Mouse (Mus musculus): ENCODE data around the gene Tpt1. TPM values are rescaled to one million over a fixed set of nuclear protein-coding genes. Genes with fewer than 3 reads are reported as not detected.
"Not testable (repeated sequence)": the region's sequence is repeated elsewhere in the genome, so short reads cannot be mapped to it uniquely, and the experiment has no call there.

The Tpt1 gene
- polyA plus RNA-seq, 1 experiment from 2014 or later = 883 TPM

- no peaks in the 10 kb centered on the region for H3K27me3 ChIP-seq (ENCODE audit: control insufficient read depth, insufficient read depth, low read length)
Observed at GRCm38 (mm10) chr14:75834739-75835381, 10.0 kb upstream of the Tpt1 start.

GRCm38 (mm10) chr14:75836579-75836978 is 8.3 kb upstream of the Tpt1 start:
- no peaks in the 10 kb centered on the region for H3K36me3 ChIP-seq (ENCODE audit: control insufficient read depth, insufficient read depth, low read length)
- no peaks in the 10 kb centered on the region for H3K27me3 ChIP-seq (ENCODE audit: control insufficient read depth, insufficient read depth, low read length)
- H3K27ac ChIP-seq (replicated peaks; ENCODE audit: low read depth, low read length) = no peak overlapping the region
- H3K9ac ChIP-seq (replicated peaks; ENCODE audit: low read length) = no peak overlapping the region
- no peak for DNase-seq
- no peak overlapping the region for H3K4me3 ChIP-seq (replicated peaks; ENCODE audit: low read depth, low read length)
- ATAC-seq (ENCODE audit: low FRiP score, low TSS enrichment) = no peak
- H3K4me1 ChIP-seq (ENCODE audit: control insufficient read depth, insufficient read depth, low read length) = peaks cover 23% of the 10 kb centered on the region
- no peaks in the 10 kb centered on the region for H3K9me3 ChIP-seq (ENCODE audit: control insufficient read depth, low read length)
- no peak overlapping the region for H3K4me2 ChIP-seq (ENCODE audit: low read length)
- WGBS = 98% methylated on average over 3 of the region's 3 CpGs

More at GRCm38 (mm10) chr14:75834739-75835381, 10.0 kb upstream of the Tpt1 start:
- peak; percentile 64 for DNase-seq
- Histone ChIP-seq H3K4me1 (ENCODE audit: control insufficient read depth, insufficient read depth, low read length) (peaks cover 23% of the 10 kb centered on the region), H3K27ac (replicated peaks; ENCODE audit: low read depth, low read length) (peak overlapping the region; percentile 68), H3K36me3 (ENCODE audit: control insufficient read depth, insufficient read depth, low read length) (no peaks in the 10 kb centered on the region), H3K9me3 (ENCODE audit: control insufficient read depth, low read length) (no peaks in the 10 kb centered on the region), H3K4me3 (replicated peaks; ENCODE audit: low read depth, low read length) (peak overlapping the region; percentile 40), H3K4me2 (ENCODE audit: low read length) (peak overlapping the region; percentile 90), H3K9ac (replicated peaks; ENCODE audit: low read length) (peak overlapping the region; percentile 62)
- peak; percentile 54 for ATAC-seq (ENCODE audit: low FRiP score, low TSS enrichment)
- WGBS = under 1% methylated on average over 16 of the region's 16 CpGs

GRCm38 (mm10) chr14:75837048-75837916 is 7.6 kb upstream of the Tpt1 start:
- no peaks in the 10 kb centered on the region for H3K27me3 ChIP-seq (ENCODE audit: control insufficient read depth, insufficient read depth, low read length)
- no peak for ATAC-seq (ENCODE audit: low FRiP score, low TSS enrichment)

GRCm38 (mm10) chr14:75841758-75842157 is 3.1 kb upstream of the Tpt1 start:
- not testable (repeated sequence) for DNase-seq; H3K36me3 ChIP-seq (ENCODE audit: control insufficient read depth, insufficient read depth, low read length); ATAC-seq (ENCODE audit: low FRiP score, low TSS enrichment); H3K9me3 ChIP-seq (ENCODE audit: control insufficient read depth, low read length); H3K9ac ChIP-seq (replicated peaks; ENCODE audit: low read length); H3K4me1 ChIP-seq (ENCODE audit: control insufficient read depth, insufficient read depth, low read length); H3K27ac ChIP-seq (replicated peaks; ENCODE audit: low read depth, low read length); H3K27me3 ChIP-seq (ENCODE audit: control insufficient read depth, insufficient read depth, low read length); H3K4me3 ChIP-seq (replicated peaks; ENCODE audit: low read depth, low read length); H3K4me2 ChIP-seq (ENCODE audit: low read length)
- 58% methylated on average over 1 of the region's 2 CpGs for WGBS

More at GRCm38 (mm10) chr14:75837048-75837916, 7.6 kb upstream of the Tpt1 start:
- Histone ChIP-seq H3K4me1 (ENCODE audit: control insufficient read depth, insufficient read depth, low read length) (peaks cover 23% of the 10 kb centered on the region), H3K9ac (replicated peaks; ENCODE audit: low read length) (no peak overlapping the region), H3K4me3 (replicated peaks; ENCODE audit: low read depth, low read length) (no peak overlapping the region), H3K4me2 (ENCODE audit: low read length) (no peak overlapping the region), H3K9me3 (ENCODE audit: control insufficient read depth, low read length) (no peaks in the 10 kb centered on the region), H3K27ac (replicated peaks; ENCODE audit: low read depth, low read length) (no peak overlapping the region), H3K36me3 (ENCODE audit: control insufficient read depth, insufficient read depth, low read length) (no peaks in the 10 kb centered on the region)
- no peak for DNase-seq
- 84% methylated on average over 10 of the region's 10 CpGs for WGBS

GRCm38 (mm10) chr14:75844111-75844695 is 690 bp upstream of the Tpt1 start:
- H3K36me3 ChIP-seq (ENCODE audit: control insufficient read depth, insufficient read depth, low read length) = peaks cover 26% of the 10 kb centered on the region
- WGBS = 9% methylated on average over 14 of the region's 14 CpGs
- no peaks in the 10 kb centered on the region for H3K9me3 ChIP-seq (ENCODE audit: control insufficient read depth, low read length)
- peak overlapping the region; percentile 98 for H3K27ac ChIP-seq (replicated peaks; ENCODE audit: low read depth, low read length)
- peak overlapping the region; percentile 90 for H3K9ac ChIP-seq (replicated peaks; ENCODE audit: low read length)
- H3K4me2 ChIP-seq (ENCODE audit: low read length) = peak overlapping the region; percentile 75
- DNase-seq = no peak
- peak overlapping the region; percentile 79 for H3K4me3 ChIP-seq (replicated peaks; ENCODE audit: low read depth, low read length)
- H3K4me1 ChIP-seq (ENCODE audit: control insufficient read depth, insufficient read depth, low read length) = peaks cover 7% of the 10 kb centered on the region; the same call in 1 of the 2 replicates
- no peak for ATAC-seq (ENCODE audit: low FRiP score, low TSS enrichment)
- no peaks in the 10 kb centered on the region for H3K27me3 ChIP-seq (ENCODE audit: control insufficient read depth, insufficient read depth, low read length)

GRCm38 (mm10) chr14:75845698-75846115 is 814 bp downstream of the Tpt1 start:
- H3K36me3 ChIP-seq (ENCODE audit: control insufficient read depth, insufficient read depth, low read length) = peaks cover 40% of the 10 kb centered on the region
- H3K27me3 ChIP-seq (ENCODE audit: control insufficient read depth, insufficient read depth, low read length) = no peaks in the 10 kb centered on the region
- no peaks in the 10 kb centered on the region for H3K9me3 ChIP-seq (ENCODE audit: control insufficient read depth, low read length)
- WGBS = under 1% methylated on average over 40 of the region's 40 CpGs
- H3K4me3 ChIP-seq (replicated peaks; ENCODE audit: low read depth, low read length) = peak overlapping the region; percentile 79
- H3K27ac ChIP-seq (replicated peaks; ENCODE audit: low read depth, low read length) = peak overlapping the region; percentile 98
- H3K9ac ChIP-seq (replicated peaks; ENCODE audit: low read length) = peak overlapping the region; percentile 90
- DNase-seq (peak; percentile 94), ATAC-seq (ENCODE audit: low FRiP score, low TSS enrichment) (peak; percentile 73)
- peaks cover 7% of the 10 kb centered on the region; the same call in 1 of the 2 replicates for H3K4me1 ChIP-seq (ENCODE audit: control insufficient read depth, insufficient read depth, low read length)
- peak overlapping the region; percentile 58 for H3K4me2 ChIP-seq (ENCODE audit: low read length)

- 92% methylated on average over 4 of the region's 4 CpGs for whole genome bisulfite sequencing
- Histone ChIP-seq H3K9me3 (ENCODE audit: control insufficient read depth, low read length) (no peaks in the 10 kb centered on the region), H3K27ac (replicated peaks; ENCODE audit: low read depth, low read length) (no peak overlapping the region), H3K27me3 (ENCODE audit: control insufficient read depth, insufficient read depth, low read length) (no peaks in the 10 kb centered on the region), H3K4me3 (replicated peaks; ENCODE audit: low read depth, low read length) (no peak overlapping the region), H3K9ac (replicated peaks; ENCODE audit: low read length) (no peak overlapping the region), H3K4me1 (ENCODE audit: control insufficient read depth, insufficient read depth, low read length) (peaks cover 7% of the 10 kb centered on the region; the same call in 1 of the 2 replicates), H3K36me3 (ENCODE audit: control insufficient read depth, insufficient read depth, low read length) (peaks cover 46% of the 10 kb centered on the region), H3K4me2 (ENCODE audit: low read length) (no peak overlapping the region)
- no peak for ATAC-seq (ENCODE audit: low FRiP score, low TSS enrichment)
- DNase-seq = no peak
Observed at GRCm38 (mm10) chr14:75847669-75848068, 2.8 kb downstream of the Tpt1 start.

GRCm38 (mm10) chr14:75848482-75848881 is 3.6 kb downstream of the Tpt1 start:
- Histone ChIP-seq H3K36me3 (ENCODE audit: control insufficient read depth, insufficient read depth, low read length) (peaks cover 46% of the 10 kb centered on the region), H3K27ac (replicated peaks; ENCODE audit: low read depth, low read length) (no peak overlapping the region), H3K4me3 (replicated peaks; ENCODE audit: low read depth, low read length) (no peak overlapping the region), H3K9ac (replicated peaks; ENCODE audit: low read length) (no peak overlapping the region), H3K27me3 (ENCODE audit: control insufficient read depth, insufficient read depth, low read length) (no peaks in the 10 kb centered on the region), H3K4me2 (ENCODE audit: low read length) (no peak overlapping the region), H3K4me1 (ENCODE audit: control insufficient read depth, insufficient read depth, low read length) (peaks cover 7% of the 10 kb centered on the region; the same call in 1 of the 2 replicates), H3K9me3 (ENCODE audit: control insufficient read depth, low read length) (no peaks in the 10 kb centered on the region)
- DNase-seq (no peak), ATAC-seq (ENCODE audit: low FRiP score, low TSS enrichment) (no peak)
- WGBS = 95% methylated on average over 5 of the region's 5 CpGs
